Comparison of ENCODE assay signal across 13 mouse cellular contexts in genomic region chr14:39039046-39039445, GRCm38 (mm10).
DNase-seq lines count a peak whose midpoint lies in the region.
"Had no signal": no experiment of that assay in that cellular context is flagged by ENCODE, and none has a peak within 500 bp of the region (broad histone marks: within the 10 kb centered on the region; RNA-seq: fewer than 3 reads in every experiment).

No protein-coding gene starts in this region.

- no peak overlapping the region for H3K27ac ChIP-seq in heart, embryonic 10.5 days
- H3K27ac ChIP-seq: heart, adult 2 months; hindbrain, postnatal 0 days had no signal

- DNase-seq in cerebellum, adult 11-12 months = peak; percentile 22
- no peak for DNase-seq in cerebellum, postnatal 4 days (ENCODE audit: low spot score in 2 of 2)
- DNase-seq in brain, adult 2 months (ENCODE audit: low read depth, low spot score) = peak; percentile 85
- DNase-seq in cerebellum, postnatal 25 days = peak; percentile 23 to 65
- peak; percentile 69 for DNase-seq in right cerebral cortex, adult 18-20 months
- no peak for DNase-seq in kidney, postnatal 4 days
- no peak for DNase-seq in heart, embryonic 10.5 days (ENCODE audit: low spot score)
- DNase-seq in adrenal gland, postnatal 25 days = no peak
- DNase-seq: heart, adult 2 months; heart, postnatal 14 days; lung, embryonic 14.5 days had no signal

- 79% methylated on average over 1 of the region's 1 CpGs for WGBS in heart, embryonic 10.5 days

- H3K9me3 ChIP-seq in heart, embryonic 10.5 days = no peaks in the 10 kb centered on the region
- H3K9me3 ChIP-seq: megakaryocyte, embryonic 14.5 days had no signal

- H3K4me3 ChIP-seq in heart, embryonic 10.5 days = no peak overlapping the region
- H3K4me3 ChIP-seq: heart, adult 2 months; megakaryocyte, embryonic 14.5 days had no signal

- H3K4me1 ChIP-seq in heart, embryonic 10.5 days = no peaks in the 10 kb centered on the region
- H3K4me1 ChIP-seq: megakaryocyte, embryonic 14.5 days had no signal

- H3K27me3 ChIP-seq in heart, embryonic 10.5 days (ENCODE audit: insufficient read depth, poor library complexity, severe bottlenecking) = no peaks in the 10 kb centered on the region
- H3K27me3 ChIP-seq: megakaryocyte, embryonic 14.5 days had no signal

- H3K36me3 ChIP-seq in heart, embryonic 10.5 days = no peaks in the 10 kb centered on the region

Comparison
In these comparisons a context has a peak if more than half of its experiments do, and no peak if none do; other contexts are left out.
1. DNase-seq: peak in cerebellum, adult 11-12 months (single experiment), brain, adult 2 months (single experiment), cerebellum, postnatal 25 days (2 of 2) and right cerebral cortex, adult 18-20 months (single experiment); none in cerebellum, postnatal 4 days (0 of 2), kidney, postnatal 4 days (0 of 2), heart, embryonic 10.5 days (single experiment) and adrenal gland, postnatal 25 days (single experiment).